Mouse (Mus musculus) 3134 (cell line): ENCODE data around the gene Ralgapa2.

Experiments
- DNase-seq: peaks from one replicate; pipeline ENCODE4 v3.0.0-alpha.2; 2011; ENCODE audit warnings: low spot score; ENCODE audit not compliant: insufficient read length; ENCODE audit errors: extremely low read depth

Ralgapa2 gene

DNA sequence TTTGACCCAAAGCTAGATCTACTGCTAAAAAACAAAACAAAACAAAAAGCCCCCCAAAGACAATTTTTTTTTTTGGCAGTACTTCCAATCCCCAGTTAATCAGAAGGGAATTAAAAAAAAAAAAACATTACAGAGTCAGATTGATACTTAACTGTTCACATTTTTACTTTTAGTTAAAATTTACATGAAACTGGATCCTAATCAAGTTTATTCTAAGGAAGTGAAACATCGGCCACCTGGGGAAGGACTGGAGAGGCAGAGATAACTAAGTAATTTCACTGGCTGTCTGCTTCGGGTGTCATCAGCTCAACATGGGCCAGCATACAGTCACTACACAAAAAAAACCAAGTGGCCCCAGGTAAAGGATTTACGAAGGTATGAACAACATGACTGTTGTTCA is 201.4 kb downstream of the Ralgapa2 start:
- no peak for DNase-seq

DNA sequence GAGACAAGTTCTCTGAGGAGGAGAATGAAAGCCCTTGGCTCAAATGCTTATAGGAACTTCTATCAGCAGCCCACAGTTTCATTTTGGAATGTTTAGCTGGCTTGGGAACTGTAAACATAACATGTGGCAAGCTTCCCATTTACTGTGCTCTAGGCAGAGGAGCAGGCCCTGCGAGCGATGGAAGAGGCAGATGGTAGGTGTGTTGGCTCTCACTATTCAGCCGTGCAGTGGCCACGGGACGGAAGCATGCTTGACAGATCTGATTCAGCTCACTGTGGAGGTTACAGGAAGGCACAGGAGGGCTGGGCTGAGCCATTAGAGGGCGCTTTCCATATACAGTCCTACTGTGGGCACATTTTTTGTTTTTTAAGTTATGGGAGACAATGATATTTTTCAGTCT is 201.9 kb downstream of the Ralgapa2 start:
- DNase-seq = no peak

DNA sequence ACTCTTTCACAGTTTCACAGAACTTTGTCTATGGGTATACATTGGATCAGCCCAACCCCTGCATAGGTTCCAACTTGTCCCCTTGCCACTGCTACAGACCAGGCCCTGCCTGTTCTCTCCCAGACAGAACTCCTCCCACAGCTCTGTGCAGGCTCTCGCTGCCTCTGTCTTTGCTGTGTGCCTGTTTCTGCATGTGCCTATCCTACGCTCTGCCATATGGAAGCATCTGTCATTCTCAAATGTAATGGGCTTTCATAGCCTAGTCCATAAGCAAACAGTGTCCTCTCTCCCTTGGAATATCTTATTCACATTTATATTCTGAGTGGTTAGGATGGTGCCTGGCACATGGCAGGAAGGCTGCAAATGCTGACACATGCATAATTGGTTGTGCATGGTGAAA is 202.7 kb downstream of the Ralgapa2 start:
- DNase-seq = no peak

DNA sequence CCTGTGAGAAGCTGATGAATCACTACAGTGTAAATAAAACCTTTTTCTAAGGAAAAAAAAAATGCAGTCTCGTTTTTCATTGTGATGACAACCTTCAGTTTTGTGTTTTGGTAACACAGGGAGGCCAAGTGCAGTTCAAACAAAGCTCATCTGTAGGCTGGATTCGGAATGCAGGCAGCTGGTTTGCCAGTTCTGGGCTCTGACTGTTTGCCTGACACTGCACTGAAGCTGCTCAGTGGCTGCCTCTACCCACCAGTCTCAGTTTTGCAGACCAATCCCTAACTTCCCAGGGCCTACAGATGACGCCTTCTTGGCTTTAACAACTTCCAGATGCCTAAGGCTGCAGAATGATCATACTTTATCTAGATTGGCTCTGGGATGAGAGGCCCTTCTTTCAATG is 205.1 kb downstream of the Ralgapa2 start:
- DNase-seq = no peak

DNA sequence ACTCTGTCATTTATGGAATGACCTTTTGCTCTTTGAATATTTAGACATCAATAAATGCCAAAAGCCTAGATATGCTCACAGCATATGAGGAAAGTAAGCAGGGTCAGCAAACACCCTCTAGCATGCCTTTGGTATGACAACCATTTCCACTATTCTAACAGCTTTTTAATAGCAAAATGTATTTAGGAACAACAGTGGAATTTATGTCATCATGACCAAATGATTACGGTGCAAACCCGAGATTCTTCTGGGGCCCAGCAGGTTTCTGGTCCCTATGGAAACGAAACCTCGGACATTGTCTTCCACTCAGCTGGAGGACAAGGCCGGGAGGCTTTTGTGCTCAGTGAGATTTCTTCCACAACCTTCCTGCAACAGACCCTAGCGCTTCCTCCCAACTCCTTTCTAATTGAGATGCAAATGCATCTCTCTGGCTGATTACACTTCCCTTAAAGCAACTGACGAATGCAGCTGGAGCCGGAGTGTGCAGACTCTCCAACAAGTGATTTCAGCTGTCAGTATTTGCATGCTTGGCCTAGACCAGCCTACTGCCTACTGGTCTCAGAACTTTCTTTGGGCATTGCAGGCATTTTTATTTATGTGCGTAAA is 209.9 kb downstream of the Ralgapa2 start:
- DNase-seq = no peak

DNA sequence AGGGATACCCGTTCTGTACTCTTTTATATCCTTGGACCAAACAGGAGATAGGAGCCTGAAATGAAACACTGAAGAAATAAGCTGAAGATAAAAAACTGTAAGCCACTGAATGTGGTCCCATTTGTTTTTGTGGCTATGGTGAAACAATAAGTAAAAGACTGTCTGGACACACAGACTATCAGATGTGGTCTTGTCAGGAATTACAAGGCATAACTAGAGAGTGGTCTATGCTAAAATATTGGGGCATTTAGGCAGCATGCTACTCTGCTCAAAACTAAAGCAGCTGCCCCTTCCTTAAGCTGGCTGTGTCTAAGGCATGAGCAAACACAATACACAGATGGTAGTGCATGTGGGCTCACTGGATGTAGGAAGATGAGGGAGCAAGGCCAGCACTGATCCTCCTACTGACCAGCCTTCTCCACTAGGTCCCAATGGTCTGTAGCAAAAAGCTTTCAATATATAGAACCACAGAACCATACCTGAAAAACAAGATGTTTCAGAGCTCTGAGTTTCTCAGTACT is 211.6 kb downstream of the Ralgapa2 start:
- DNase-seq = no peak

DNA sequence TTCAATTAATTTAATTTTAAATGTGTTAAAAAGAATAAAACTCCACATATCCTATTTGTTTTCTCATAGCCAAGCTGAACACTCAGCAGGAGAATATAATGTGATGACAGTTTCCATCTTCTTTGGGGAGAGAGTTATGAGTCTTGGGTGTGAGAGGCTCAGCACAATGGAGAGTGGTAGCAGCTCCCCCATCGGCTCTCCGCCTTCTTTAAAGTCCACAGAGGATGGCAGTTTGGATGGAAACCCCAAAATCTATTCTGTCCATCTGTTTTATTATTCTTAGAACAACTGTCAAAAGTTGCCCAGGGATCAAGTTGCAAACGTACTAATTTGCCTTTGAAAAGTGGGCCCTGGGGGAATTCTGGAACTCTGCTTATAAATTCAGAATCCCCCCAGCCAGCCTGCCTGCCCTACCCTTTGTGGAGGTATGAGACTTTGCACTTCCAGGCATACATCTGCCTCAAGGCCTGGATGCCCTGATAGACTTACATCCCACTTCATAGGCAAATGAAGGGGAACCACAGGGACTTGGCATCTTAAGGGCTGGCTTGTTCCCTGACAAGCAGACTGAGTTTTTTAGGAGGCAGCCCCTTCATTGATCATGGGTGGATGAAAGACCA is 212.2 kb downstream of the Ralgapa2 start:
- DNase-seq = no peak

DNA sequence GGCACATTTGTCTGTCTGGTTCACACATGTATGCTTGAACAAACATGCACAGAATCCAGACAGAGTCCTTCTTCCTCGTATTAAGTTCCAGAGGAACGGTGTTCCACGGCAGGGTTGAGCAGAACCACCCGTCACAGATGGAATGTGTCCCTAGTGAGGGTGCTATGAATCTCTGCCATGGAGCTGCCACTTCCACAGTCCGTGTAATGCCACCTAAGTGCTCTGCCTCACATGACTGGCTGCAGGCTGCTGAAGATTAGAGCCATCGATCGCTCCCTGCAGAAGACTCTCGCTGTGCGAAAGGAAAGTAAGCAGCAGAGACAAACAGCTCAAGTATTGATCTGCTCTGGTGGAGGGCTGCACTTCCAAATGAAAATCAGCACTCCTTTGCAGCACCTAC is 218.6 kb downstream of the Ralgapa2 start:
- no peak for DNase-seq

DNA sequence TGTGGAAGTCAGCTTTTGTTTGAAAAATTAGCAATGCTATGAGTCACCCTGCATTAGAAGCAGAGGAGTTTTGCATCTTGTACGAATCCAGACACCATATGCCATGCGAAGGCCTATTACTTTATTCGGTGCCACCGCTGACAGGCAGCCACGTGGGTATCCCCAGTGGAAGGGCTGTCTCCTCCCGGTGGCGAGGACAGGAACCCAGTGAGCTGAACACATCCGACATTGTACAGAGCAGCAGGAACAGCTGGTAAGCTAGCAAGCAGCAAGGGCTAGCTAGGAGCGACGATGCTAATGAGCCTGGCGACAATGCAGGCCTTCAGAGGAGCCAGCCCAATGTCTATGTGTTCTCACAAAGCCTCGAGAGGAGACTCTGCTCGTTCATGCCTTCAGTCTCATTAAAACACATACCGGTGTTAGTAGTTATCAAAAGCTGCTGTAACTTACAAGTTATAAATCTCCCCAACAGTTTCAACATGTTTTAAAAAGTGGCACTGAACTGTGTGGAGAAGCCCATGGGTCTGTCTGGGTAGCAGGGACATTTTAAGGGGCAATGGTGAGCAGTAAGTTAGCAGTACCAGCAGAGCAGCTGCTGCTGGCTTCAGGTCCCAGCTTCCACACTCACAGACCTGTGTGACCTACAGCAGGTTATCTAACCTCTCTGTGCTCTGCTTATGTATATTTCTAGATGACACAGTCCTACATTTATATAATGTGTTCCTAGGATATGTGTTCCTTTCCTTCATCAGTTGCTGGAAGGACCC is 221.1 kb downstream of the Ralgapa2 start:
- DNase-seq = no peak

DNA sequence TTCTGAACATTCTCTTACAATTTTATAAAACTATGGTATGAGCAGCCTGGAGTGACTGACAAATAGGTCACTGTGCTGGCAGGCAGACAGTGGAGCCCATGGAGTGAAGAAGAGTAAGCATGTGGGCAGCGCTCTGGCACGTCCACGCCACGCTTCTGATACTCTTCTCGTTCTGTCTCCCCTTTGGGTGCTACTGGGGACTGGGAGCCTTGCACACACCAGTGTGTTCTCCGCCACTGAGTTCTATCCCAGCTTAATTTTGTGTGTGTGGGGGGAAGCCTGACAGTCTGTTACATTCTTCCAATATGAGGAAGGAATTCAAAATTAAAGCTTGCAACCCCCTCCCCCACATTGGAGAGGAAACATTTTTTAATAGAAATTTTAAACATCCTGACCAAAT is 221.8 kb downstream of the Ralgapa2 start:
- DNase-seq = no peak

DNA sequence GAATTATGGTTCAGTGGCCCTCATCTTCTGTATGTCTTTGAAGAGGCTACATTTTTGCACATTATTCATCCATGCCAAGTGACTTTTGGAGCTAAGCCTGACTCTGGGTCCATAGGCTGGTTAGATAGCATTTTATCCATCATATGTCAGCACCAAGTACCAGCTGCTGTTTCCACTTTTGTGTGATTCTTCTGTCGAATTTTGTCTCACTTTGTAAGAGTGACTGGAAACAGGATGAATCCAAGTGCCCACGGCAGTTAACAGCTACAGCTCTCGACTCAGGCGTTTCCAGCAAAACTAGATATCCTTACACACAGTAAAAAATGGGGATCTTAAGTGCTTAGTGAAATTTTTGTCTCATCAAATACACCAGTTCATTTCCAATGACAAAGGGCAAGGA is 222.8 kb downstream of the Ralgapa2 start:
- DNase-seq = no peak

DNA sequence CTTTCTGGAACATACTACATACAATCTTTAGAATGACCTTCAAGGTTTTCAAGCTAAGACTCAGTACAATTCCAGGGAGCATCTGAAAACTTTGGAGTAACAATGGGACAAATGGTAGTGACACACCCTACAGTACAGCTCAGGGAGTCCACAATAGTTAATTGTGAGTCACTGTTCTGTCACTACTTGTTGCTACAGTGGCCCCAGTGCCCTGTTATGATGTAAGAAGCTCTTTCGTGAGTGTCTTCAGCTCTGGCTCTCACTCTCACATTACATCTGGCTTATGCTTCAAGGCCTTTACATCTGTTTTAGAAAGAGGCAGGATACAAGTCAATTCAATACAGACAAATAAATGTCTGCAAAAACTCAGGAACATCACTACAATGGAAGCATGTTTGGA is 223.8 kb downstream of the Ralgapa2 start:
- DNase-seq = no peak

DNA sequence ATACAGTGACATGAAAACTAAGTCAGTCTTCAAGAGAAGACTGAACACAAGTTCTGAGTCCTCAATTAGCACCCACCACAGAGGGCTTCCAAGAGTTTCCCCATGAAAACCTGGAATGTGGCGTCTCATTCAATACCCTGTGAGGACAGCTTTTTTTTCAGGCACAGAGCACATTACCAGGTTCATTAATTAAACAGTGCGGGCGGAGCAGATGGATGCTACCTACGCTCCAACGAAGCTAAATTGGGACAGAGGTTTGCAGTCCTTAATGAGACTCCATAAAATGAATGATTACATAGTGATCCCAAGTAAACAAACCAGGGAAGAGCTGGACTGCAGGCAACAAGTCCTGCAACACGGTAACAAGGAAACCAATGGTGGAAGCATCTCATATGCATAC is 224.6 kb downstream of the Ralgapa2 start:
- no peak for DNase-seq

DNA sequence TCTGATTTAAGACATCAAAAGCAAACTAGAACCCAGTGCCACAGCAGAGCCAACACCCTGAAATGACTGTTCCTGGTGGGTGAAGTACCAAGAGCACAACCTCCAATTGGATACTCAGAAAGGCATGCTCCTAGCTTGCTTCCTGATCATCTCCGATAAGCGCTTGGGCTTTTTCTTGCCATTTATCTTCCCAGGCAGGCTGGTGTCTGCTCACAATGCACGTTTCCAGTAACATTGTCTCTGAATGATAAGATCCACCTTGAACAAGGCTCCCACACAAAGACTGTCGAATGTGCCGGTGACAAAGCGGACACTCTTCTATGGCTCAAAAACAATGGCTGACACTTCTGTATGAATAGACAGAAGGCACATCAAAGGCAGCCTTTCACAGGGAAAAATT is 230.8 kb downstream of the Ralgapa2 start:
- DNase-seq = no peak

DNA sequence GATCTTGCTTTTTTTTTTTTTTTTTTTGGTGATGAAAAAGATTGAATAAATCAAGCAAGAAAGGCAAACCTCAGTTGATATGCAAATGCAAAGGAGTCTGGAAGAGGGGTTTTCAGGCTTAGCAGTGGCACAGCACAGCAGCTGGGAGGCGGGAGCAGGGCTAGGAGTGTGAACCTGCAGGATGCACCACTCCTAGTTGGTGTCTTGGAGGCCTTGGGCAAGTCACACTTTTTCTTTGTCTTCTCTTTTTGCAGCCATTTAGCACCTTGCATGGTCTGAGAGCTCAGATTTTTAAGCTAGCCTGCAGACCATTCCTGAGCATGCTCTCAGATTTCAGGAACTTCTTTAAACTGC is 231.2 kb downstream of the Ralgapa2 start:
- no peak for DNase-seq

DNA sequence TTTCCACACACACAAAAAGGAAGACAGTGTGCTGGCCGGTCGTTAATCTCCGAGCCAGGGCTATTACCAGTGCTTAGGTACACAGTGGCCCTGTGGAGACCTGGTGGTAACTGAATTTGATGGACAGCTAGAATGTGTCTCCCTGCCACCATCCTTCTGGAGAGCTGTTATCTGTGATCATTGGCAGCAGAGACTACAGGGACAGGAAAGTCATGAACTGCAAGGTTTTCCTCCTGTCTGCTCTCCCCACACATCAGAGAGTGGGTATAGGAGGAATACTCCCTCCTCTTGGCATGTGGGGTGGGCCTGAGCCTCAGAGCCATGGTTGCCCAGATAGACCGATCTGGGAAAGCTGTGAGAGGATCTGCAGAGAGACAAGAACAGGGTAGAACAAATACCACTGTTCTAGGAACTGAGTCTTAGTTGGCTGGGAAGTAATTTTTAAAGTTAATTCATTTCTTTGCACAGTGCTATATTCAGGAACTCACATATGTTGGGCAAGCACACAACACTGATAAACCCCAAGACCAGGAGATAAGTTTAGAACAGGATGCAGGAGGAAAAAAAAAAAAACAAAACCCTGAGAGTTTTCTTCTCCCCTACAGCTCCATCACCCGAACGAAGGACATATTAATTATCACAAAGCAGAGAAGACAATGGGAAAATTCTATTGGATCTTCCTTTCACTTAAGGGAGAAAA is 231.8 kb downstream of the Ralgapa2 start:
- no peak for DNase-seq

DNA sequence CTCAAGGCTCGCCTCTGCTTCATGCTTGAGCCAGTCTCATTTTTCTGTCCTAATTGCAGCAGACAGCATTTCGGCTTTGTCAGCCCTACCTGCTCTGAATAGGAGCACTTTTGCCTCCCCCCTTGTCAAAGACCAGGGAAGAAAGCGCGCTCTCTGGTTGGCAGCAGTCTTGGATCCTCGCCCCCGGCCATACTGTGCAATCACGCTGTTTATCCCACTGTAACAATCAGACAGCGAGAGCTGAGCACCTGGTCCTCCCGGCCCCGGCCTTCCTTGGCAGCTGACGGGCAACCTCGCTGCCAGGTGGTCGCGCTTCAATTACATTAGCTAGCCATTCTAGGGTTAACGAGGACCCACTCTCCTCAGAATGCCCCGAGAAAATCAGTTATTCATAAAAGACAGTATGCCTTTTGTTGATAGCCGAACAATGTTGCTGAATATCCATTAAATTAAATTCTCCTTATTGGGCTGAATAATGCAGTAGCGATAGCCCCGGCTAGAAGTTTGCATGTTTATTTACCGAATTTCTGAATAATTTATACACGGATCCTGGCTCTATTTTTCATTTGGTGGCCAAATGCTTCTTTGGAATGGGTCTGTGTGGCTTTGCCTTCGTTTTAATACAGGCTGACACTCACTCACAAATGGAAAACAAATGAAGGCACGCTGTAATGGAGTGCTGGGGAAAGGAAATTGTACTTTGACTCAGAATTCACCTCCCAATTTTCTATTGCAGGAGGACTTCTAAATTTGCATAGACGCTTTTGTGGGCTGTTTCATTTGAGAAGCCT is 232.5 kb downstream of the Ralgapa2 start:
- no peak for DNase-seq

DNA sequence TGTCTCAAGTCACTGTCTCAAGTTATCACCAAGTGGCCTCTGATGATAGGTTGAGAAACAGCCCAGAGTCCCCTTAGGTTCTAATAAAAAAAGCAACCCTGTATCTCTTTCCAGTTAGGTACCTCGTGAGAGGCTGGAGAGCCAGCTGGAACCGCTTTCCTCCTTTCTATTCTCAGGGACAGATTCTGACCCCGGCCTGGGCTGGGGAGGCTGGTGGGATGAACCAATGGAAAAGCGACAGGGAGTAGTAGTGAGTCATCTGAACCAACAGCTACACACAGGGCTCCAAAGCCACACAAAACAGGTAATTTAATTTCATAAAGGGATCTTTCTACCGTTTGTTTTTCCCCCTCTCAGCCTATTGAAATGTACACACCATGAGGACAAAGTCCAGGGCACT is 233.8 kb downstream of the Ralgapa2 start:
- DNase-seq = no peak

DNA sequence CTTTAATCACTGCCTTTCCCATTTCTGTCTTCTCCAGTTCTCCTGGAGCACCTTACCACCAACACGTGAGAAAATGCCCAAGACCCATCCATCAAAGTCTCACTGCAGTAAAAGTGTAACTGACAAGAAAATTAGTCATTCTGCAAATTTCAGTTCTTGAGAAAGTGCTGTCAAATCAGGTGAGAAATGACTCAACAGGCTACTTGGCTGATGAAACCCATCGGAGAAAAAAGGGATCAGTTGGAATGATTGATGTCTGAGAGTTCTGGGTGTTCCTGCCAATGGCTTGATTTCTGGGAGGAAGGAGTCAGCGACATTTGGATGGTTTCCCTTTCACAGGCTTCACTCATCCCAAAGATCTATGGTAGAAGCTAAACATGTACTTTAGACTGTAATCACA is 245.6 kb downstream of the Ralgapa2 start:
- no peak for DNase-seq

DNA sequence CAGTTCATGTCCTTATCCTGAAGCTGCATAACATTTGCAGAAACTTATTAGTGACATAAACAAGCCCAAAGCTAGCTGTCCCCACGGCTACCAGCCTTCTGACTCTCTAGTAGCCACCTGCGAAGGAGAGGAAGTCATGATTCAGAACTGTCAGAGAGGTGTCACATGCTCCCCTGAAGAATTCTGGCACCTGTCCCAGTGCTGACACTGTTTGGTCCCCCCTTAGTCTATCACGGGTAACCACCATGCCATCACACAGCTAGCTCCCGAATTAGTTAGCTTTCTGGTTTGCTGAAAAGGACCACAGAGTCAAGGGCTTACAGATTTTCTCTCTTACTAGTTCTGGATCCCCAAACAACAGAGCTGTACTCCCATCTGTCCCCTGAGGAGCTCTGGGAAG is 247.1 kb downstream of the Ralgapa2 start:
- DNase-seq = no peak

DNA sequence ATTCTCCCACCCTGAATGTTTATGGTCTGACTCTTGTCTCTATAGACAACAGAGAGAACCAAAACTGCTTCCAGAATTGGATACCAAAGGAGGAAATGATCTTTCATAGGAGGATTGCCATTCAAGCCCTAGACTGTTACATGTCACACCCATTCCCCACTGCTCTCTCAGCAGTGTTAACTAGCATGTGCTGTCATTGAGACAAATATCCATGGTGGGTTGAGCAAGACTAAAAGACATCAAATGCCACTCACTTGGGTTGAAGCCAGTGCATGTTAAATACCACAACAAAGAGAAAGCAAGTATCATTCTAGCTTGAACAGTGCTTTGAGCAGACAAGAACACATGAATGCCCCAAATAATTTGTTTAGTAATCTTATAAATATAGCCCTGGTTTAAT is 249.2 kb downstream of the Ralgapa2 start:
- no peak for DNase-seq
